Mouse (Mus musculus): Measurements from ENCODE around the gene Kras. TPM values are rescaled to one million over a fixed set of nuclear protein-coding genes. Genes with fewer than 3 reads are reported as not detected.

The Kras gene
- polyA plus RNA-seq, 1 experiment = 2.9 TPM

DNA sequence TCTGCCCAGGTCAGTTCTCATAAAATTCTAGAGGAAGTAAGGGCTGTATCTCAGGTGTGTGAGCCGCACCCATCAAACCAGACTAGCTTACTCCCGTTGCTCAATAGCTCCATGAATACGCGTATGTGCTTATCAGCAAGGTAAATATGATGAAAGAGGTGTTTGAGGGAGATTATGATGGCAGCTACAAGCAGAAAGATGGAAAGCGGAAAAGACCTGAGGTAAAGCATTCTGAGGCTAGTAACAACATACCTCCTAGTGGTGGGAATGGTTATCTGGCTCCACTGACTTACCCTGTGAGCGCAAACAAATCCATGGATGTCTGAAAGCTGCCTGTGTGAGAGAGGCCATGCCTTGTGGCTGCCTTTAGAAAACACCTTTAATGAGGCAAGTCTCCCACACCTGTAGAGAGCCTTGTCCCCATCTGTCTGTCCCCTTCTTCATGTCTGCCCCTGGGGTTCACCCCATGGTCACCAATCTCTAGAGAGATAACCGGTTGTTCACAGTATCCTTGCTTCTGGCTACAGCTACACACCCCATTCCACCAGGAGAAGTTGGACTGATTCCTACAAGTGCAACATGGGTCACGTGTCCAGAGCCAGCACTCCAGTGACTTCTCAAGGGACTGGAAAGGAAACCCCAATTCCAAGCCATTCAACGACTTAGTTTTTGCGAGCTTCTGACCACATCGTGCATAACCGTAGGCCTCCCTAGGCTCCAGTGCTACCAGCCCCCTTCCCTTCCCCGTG is 6.1 kb upstream of the Kras start:
- no peaks in the 10 kb centered on the region for H3K9me3 ChIP-seq (ENCODE audit: control insufficient read depth, low read length)
- no peak overlapping the region for H3K4me3 ChIP-seq (replicated peaks)
- no peak for TF ChIP-seq GATA1 (IDR thresholded peaks at IDR 0.05; ENCODE audit: low read length)
- no peak for TF ChIP-seq TAL1 (IDR thresholded peaks at IDR 0.05; ENCODE audit: low read length)
- peaks cover 3% of the 10 kb centered on the region for H3K4me1 ChIP-seq (ENCODE audit: control insufficient read depth)
- H3K36me3 ChIP-seq (ENCODE audit: control insufficient read depth) = no peaks in the 10 kb centered on the region
- peaks cover 19% of the 10 kb centered on the region for H3K27me3 ChIP-seq (ENCODE audit: control insufficient read depth)

DNA sequence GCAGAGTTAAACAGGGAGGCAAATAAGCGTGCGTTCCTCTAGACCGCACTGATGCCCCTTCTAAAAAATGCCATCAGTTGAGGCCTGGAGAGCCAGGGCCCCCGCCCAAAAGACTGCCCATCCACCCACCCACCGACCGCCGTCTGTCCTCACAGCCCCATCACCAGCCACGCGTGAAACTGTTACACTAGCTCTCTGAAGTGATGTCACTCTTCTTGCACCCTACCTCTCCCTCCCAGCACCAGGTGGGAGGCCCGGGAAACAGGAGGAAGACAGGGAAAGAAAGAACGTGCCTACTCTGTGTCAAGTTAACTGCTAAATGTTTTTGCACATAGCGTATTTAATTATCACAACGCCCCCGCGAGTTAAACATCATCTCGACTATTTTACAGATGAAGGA is 781 bp upstream of the Kras start:
- H3K4me1 ChIP-seq (ENCODE audit: control insufficient read depth) = peaks cover 29% of the 10 kb centered on the region
- peak overlapping the region; percentile 98 for H3K4me3 ChIP-seq (replicated peaks)

DNA sequence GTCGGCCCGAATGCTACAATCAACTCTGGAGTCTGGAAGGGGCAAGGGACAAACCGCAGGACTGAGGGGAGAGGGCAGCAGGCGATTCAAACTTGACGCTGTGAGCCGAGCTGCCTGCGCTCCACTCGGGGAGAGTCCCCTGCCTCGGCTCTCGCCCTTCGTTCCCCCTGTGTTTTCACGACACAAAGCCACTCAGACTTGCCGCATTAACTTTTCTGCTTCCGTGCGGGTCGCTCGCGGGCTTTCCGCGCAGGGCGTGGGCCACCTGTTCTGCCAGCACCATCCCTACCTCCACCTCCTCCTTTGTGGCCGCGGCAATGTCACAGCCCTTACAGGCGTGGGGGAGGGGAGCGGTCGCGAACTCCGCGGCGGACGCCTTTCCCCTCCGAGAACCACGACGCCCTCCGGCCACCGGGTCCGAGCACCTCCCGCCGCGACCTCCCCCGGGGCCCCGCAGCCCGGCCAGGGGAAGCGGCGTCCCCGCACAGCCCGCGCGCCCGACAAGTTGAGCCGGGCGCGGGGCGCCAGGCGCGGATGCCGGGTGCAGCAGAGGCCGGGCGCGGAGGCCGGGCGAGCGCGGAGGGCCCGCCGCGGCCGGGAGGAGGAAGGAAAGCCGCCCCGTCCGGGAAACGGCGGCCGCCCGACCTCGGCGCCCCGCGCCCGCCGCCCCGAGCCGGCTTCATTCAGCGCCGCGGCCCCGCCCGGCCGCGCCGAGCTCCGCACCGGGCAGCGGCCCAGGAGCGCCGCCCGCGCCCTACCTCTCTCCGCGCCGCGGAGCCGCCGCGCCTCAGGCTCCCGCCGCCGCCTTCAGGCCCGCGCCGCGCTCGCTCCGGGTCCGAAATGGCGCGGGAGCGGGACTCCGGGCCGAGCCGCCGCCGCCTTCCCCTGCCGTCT is 501 bp downstream of the Kras start:
- TF ChIP-seq TAL1 (IDR thresholded peaks at IDR 0.05; ENCODE audit: low read length) (no peak), GATA1 (IDR thresholded peaks at IDR 0.05; ENCODE audit: low read length) (no peak)
- Histone ChIP-seq H3K4me1 (ENCODE audit: control insufficient read depth) (peaks cover 29% of the 10 kb centered on the region), H3K4me3 (replicated peaks) (peak overlapping the region; percentile 98), H3K9me3 (ENCODE audit: control insufficient read depth, low read length) (no peaks in the 10 kb centered on the region), H3K36me3 (ENCODE audit: control insufficient read depth) (peaks cover 30% of the 10 kb centered on the region), H3K27me3 (ENCODE audit: control insufficient read depth) (peaks cover 24% of the 10 kb centered on the region)

More for the DNA sequence above, 781 bp upstream of the Kras start:
- peaks cover 17% of the 10 kb centered on the region for H3K36me3 ChIP-seq (ENCODE audit: control insufficient read depth)
- no peak for TF ChIP-seq GATA1 (IDR thresholded peaks at IDR 0.05; ENCODE audit: low read length)
- TF ChIP-seq TAL1 (IDR thresholded peaks at IDR 0.05; ENCODE audit: low read length) = no peak
- H3K27me3 ChIP-seq (ENCODE audit: control insufficient read depth) = peaks cover 24% of the 10 kb centered on the region
- no peaks in the 10 kb centered on the region for H3K9me3 ChIP-seq (ENCODE audit: control insufficient read depth, low read length)

DNA sequence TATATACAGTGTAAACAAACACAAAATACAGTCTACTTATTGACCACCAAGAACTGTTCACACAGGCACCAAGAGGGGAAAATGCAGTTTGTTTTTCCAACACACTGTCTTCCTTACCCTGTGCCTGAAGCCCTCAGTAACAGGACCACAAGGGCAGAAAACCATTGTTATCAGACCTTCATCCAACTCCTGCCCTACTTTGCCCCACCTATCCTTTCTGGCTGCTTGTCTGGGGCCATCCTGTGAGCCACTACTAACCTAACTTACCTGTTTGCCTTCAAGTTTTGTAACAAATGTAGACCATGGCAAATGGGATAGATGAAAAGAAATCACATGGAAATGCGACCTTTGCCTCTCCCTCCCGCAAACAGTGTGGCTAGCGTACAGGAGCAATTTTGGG is 2.2 kb downstream of the Kras start:
- Histone ChIP-seq H3K4me1 (ENCODE audit: control insufficient read depth) (peaks cover 29% of the 10 kb centered on the region), H3K27me3 (ENCODE audit: control insufficient read depth) (peaks cover 18% of the 10 kb centered on the region), H3K36me3 (ENCODE audit: control insufficient read depth) (peaks cover 46% of the 10 kb centered on the region), H3K4me3 (replicated peaks) (peak overlapping the region; percentile 40), H3K9me3 (ENCODE audit: control insufficient read depth, low read length) (no peaks in the 10 kb centered on the region)
- TF ChIP-seq GATA1 (IDR thresholded peaks at IDR 0.05; ENCODE audit: low read length) = no peak
- TF ChIP-seq TAL1 (IDR thresholded peaks at IDR 0.05; ENCODE audit: low read length) = no peak

DNA sequence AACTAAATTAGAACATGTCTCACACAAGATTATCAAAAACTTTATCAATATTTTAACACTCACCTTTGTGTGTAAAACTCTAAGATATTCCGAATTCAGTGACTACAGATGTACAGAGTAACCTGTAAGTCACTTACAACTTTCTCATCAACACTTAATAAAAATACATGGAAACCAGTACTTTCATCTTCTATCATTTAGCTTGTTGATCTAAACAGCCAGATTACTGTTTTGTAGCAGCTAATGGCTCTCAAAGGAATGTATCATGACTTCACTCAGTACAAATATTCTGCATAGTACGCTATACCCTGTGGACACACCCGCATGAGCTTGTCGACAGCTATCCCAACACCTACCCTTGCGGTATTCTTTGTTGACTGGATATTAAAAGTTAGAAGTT is 3.2 kb downstream of the Kras start:
- peaks cover 29% of the 10 kb centered on the region for H3K4me1 ChIP-seq (ENCODE audit: control insufficient read depth)

GRCm38 (mm10) chr6:145242521-145242920 is 7.5 kb downstream of the Kras start:
- TF ChIP-seq GATA1 (IDR thresholded peaks at IDR 0.05; ENCODE audit: low read length) (no peak), TAL1 (IDR thresholded peaks at IDR 0.05; ENCODE audit: low read length) (no peak)
- Histone ChIP-seq H3K27me3 (ENCODE audit: control insufficient read depth) (no peaks in the 10 kb centered on the region), H3K36me3 (ENCODE audit: control insufficient read depth) (peaks cover 84% of the 10 kb centered on the region), H3K9me3 (ENCODE audit: control insufficient read depth, low read length) (no peaks in the 10 kb centered on the region), H3K4me3 (replicated peaks) (no peak overlapping the region), H3K4me1 (ENCODE audit: control insufficient read depth) (peaks cover 3% of the 10 kb centered on the region)

More for the DNA sequence above, 3.2 kb downstream of the Kras start:
- Histone ChIP-seq H3K36me3 (ENCODE audit: control insufficient read depth) (peaks cover 52% of the 10 kb centered on the region), H3K27me3 (ENCODE audit: control insufficient read depth) (peaks cover 9% of the 10 kb centered on the region), H3K4me3 (replicated peaks) (no peak overlapping the region), H3K9me3 (ENCODE audit: control insufficient read depth, low read length) (no peaks in the 10 kb centered on the region)
- TF ChIP-seq GATA1 (IDR thresholded peaks at IDR 0.05; ENCODE audit: low read length) (no peak), TAL1 (IDR thresholded peaks at IDR 0.05; ENCODE audit: low read length) (no peak)

GRCm38 (mm10) chr6:145240285-145240684 is 9.8 kb downstream of the Kras start:
- H3K36me3 ChIP-seq (ENCODE audit: control insufficient read depth) = peaks cover 84% of the 10 kb centered on the region
- no peaks in the 10 kb centered on the region for H3K27me3 ChIP-seq (ENCODE audit: control insufficient read depth)
- no peaks in the 10 kb centered on the region for H3K9me3 ChIP-seq (ENCODE audit: control insufficient read depth, low read length)
- no peak overlapping the region for H3K4me3 ChIP-seq (replicated peaks)
- TF ChIP-seq TAL1 (IDR thresholded peaks at IDR 0.05; ENCODE audit: low read length) (no peak), GATA1 (IDR thresholded peaks at IDR 0.05; ENCODE audit: low read length) (no peak)
- H3K4me1 ChIP-seq (ENCODE audit: control insufficient read depth) = no peaks in the 10 kb centered on the region; the same call in 1 of the 2 replicates

DNA sequence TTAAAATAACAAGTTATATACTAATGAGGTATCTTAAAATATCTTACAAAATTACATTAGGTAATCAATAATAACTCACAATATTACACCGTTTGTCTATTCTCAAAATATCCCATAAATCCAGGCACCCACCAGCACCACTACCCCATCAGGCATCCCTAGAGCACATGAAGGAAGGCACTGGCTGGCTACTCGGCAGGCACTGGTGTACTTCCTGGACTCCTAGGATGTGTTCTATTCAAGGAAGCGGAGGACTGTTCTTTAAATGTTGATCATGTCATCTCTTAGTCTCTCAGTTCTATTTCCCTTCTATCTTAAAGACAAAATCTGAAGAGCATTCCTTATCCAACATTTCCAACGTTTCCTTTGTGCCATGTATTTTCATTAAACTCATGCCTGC is 12.9 kb downstream of the Kras start:
- Histone ChIP-seq H3K9me3 (ENCODE audit: control insufficient read depth, low read length) (no peaks in the 10 kb centered on the region), H3K36me3 (ENCODE audit: control insufficient read depth) (peaks cover 77% of the 10 kb centered on the region), H3K4me3 (replicated peaks) (no peak overlapping the region), H3K27me3 (ENCODE audit: control insufficient read depth) (no peaks in the 10 kb centered on the region), H3K4me1 (ENCODE audit: control insufficient read depth) (no peaks in the 10 kb centered on the region)
- TF ChIP-seq GATA1 (IDR thresholded peaks at IDR 0.05; ENCODE audit: low read length) = no peak
- no peak for TF ChIP-seq TAL1 (IDR thresholded peaks at IDR 0.05; ENCODE audit: low read length)

DNA sequence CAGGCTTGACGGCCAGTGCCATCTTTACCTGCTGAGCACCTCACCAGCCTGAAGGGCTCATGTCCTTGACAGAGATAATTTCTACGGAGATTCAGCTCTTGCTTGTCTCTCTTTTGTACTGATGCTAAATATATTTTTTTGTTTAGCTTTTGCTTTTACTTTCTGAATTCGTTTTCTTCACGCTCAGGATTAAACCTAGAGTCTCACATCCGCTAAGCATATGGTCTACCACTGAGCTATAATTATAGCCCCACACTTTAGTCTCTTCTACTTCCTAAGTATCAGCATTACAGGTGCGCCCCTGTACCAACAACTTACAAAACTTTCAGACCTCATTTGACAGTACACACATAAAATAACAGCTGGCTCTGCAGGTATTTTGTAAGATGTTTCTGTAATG is 14.7 kb downstream of the Kras start:
- Histone ChIP-seq H3K4me1 (ENCODE audit: control insufficient read depth) (no peaks in the 10 kb centered on the region; the same call in 1 of the 2 replicates), H3K9me3 (ENCODE audit: control insufficient read depth, low read length) (no peaks in the 10 kb centered on the region), H3K4me3 (replicated peaks) (no peak overlapping the region), H3K36me3 (ENCODE audit: control insufficient read depth) (peaks cover 78% of the 10 kb centered on the region), H3K27me3 (ENCODE audit: control insufficient read depth) (no peaks in the 10 kb centered on the region)
- TF ChIP-seq GATA1 (IDR thresholded peaks at IDR 0.05; ENCODE audit: low read length) = no peak
- TF ChIP-seq TAL1 (IDR thresholded peaks at IDR 0.05; ENCODE audit: low read length) = no peak
